Mouse (Mus musculus) left cerebral cortex, postnatal 10 days (tissue): ENCODE measurements at regions not wholly inside any gene's neighbourhood (a gene's known extent, or its start where the extent isn't known, plus 50 kb on each side); places are given as distances from the start of the nearest gene placed in this dataset.

ENCODE experiments used
- DNase-seq, 2 experiments: peaks; one replicate each; pipeline ENCODE4 v3.0.0; 2021 to 2022; ENCODE audit warnings: low spot score in 2 of 2, mixed read lengths in 1 of 2; ENCODE audit errors: extremely low spot score in 1 of 2
- intact Hi-C: fragments of 180-260 bp; cut with DNase I; formaldehyde crosslinking; loops from one replicate; pipeline ENCODE4 v1.15.1; 2025

DNA sequence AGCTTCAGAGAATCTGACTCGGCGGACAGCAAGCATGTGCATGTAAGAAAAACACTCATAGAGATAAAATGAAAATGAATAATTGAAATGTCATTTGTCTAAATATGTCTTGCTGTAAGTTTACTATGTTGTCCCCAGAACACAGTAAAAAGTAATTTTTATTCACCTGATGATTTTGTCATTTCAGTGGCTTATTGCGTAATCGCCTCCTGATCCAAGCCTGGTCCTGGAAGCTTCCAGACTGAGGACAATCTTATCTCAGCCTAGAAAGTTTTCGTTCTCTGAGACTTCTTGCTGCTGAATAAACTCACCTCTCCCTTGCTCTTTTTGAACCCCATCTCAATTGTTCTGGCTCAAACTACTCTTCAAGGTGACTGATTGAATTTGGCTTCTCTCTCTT, 1820.7 kb downstream of the Efna5 start:
- DNase-seq: no peak
- intact Hi-C loops: no loop called here

DNA sequence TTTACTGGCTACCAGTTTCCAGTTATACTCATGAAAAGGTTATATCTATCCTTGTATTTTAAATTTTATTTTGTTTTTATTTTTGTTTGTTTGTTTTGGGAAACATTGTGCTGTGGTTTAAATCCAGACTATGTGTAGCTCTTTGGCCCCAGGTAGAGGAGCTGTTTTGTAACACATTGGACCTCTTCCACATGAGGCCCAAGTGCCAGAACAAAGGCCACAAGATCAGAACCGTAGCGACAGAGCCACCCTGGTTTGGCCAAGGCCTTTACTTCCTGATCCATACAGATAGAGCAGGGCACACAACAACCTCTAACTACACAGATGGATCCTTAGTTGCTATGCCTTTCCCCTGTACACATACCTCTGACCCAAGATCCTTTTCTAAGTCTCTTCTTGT, 1822.6 kb downstream of the Efna5 start:
- no peak for DNase-seq
- intact Hi-C loops: no loop called here

- intact Hi-C loops: no loop called here
- no peak for DNase-seq
These were observed 1847.4 kb downstream of the Efna5 start for GRCm38 (mm10) chr17:61033544-61034251.

DNA sequence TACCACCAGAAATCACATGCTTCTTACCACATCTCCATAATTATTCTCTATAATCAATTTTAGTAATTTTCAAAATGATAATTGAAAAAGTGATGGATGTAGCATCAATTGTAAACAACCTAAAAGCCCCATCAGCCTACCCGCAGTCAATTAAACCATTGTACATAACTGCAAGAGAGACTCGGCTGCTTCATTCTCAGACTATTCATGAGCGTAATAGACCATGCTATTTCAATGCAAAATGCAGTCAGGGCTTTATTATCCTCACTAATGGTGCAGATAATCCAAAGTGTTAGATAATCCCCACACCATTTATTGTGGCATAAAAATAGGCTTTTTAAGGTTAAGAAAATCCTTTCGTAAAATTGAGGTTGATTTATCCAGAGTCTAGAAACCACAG, 1862.5 kb downstream of the Efna5 start:
- DNase-seq: no peak
- intact Hi-C loops: no loop called here
